Mouse (Mus musculus) heart, embryonic 12.5 days (tissue): ENCODE data around the gene B020031M17Rik. TPM values are rescaled to one million over a fixed set of nuclear protein-coding genes. Genes with fewer than 3 reads are reported as not detected.
"Not testable (repeated sequence)": the region's sequence is repeated elsewhere in the genome, so short reads cannot be mapped to it uniquely, and the experiment has no call there.

Source experiments
- ATAC-seq: fragments of 200-750 bp; cut with Nextera tagmentation; 2 replicates; pipeline ENCODE4 v1.8.0; 2017; ENCODE audit warnings: moderate TSS enrichment, moderate library complexity; ENCODE audit not compliant: insufficient number of reproducible peaks, low FRiP score
- H3K27ac ChIP-seq: fragments of 300-500 bp; sonication (generic); 2 replicates; pipeline ENCODE4 v1.5.1; 2016; ENCODE audit warnings: mild to moderate bottlenecking, moderate library complexity; ENCODE audit not compliant: poor library complexity, severe bottlenecking
- H3K27me3 ChIP-seq: fragments of 300-500 bp; sonication (generic); replicated peaks from 2 replicates; pipeline ENCODE4 v1.6.1; 2016; ENCODE audit warnings: mild to moderate bottlenecking, moderate library complexity
- H3K36me3 ChIP-seq: fragments of 300-500 bp; sonication (generic); 2 replicates; pipeline ENCODE4 v1.6.1; 2016; ENCODE audit warnings: mild to moderate bottlenecking, moderate library complexity
- H3K4me1 ChIP-seq: fragments of 300-500 bp; sonication (generic); replicated peaks from 2 replicates; pipeline ENCODE4 v1.6.1; 2016; ENCODE audit warnings: mild to moderate bottlenecking
- H3K4me2 ChIP-seq: fragments of 300-500 bp; sonication (generic); 2 replicates; pipeline ENCODE4 v1.6.1; 2016; ENCODE audit warnings: mild to moderate bottlenecking, moderate library complexity
- H3K4me3 ChIP-seq: fragments of 300-500 bp; sonication (generic); 2 replicates; pipeline ENCODE4 v1.5.1; 2016; ENCODE audit warnings: mild to moderate bottlenecking
- H3K9ac ChIP-seq: fragments of 300-500 bp; sonication (generic); 2 replicates; pipeline ENCODE4 v1.6.1; 2016; ENCODE audit warnings: mild to moderate bottlenecking, moderate library complexity
- H3K9me3 ChIP-seq: fragments of 300-500 bp; sonication (generic); replicated peaks from 2 replicates; pipeline ENCODE4 v1.6.1; 2016; ENCODE audit warnings: mild to moderate bottlenecking, moderate library complexity
- WGBS: fragments of 180-500 bp; shearing (Covaris S2); methylation state at CpG from one replicate; pipeline ENCODE4 v1.1.7; 2016; 5-methylcytosine and 5-hydroxymethylcytosine counted together
- polyA plus RNA-seq: library from polyadenylated mRNA; unstranded; fragments of >200 nt; fragmentation: Nextera tagmentation; extraction: Ambion mirVana; gene quantifications from 2 replicates; pipeline ENCODE4 v1.2.1, GENCODE M21; 2016

B020031M17Rik gene
- polyA plus RNA-seq: not detected in 2 replicates

GRCm38 (mm10) chr13:119950706-119951105 lies at the start of gene B020031M17Rik:
Gene B020031M17Rik, minus strand, starts transcription at chr13:119950806.
- H3K36me3 ChIP-seq, ATAC-seq, H3K9me3 ChIP-seq, H3K9ac ChIP-seq, H3K4me3 ChIP-seq, H3K27me3 ChIP-seq, H3K4me1 ChIP-seq, H3K4me2 ChIP-seq, H3K27ac ChIP-seq: not testable (repeated sequence)
- 62% methylated on average over 4 of the region's 6 CpGs for WGBS

GRCm38 (mm10) chr13:119999215-119999614 lies 48.6 kb upstream of the B020031M17Rik start:
- H3K4me3 ChIP-seq, H3K9me3 ChIP-seq, H3K4me1 ChIP-seq, H3K27ac ChIP-seq, H3K36me3 ChIP-seq, H3K9ac ChIP-seq, ATAC-seq, H3K27me3 ChIP-seq, H3K4me2 ChIP-seq: not testable (repeated sequence)
- WGBS: no CpG with 5 or more reads among the region's 4 CpGs

GRCm38 (mm10) chr13:119998442-119999086 lies 48.0 kb upstream of the B020031M17Rik start:
- not testable (repeated sequence) for H3K27ac ChIP-seq, H3K4me2 ChIP-seq, H3K36me3 ChIP-seq, H3K4me3 ChIP-seq, H3K4me1 ChIP-seq, H3K9me3 ChIP-seq, H3K27me3 ChIP-seq, H3K9ac ChIP-seq
- ATAC-seq: peak; percentile 61; the same call in 1 of the 2 replicates
- no CpG with 5 or more reads among the region's 22 CpGs for WGBS

GRCm38 (mm10) chr13:119991917-119992496 lies 41.4 kb upstream of the B020031M17Rik start:
- H3K4me1 ChIP-seq, H3K4me3 ChIP-seq, H3K9ac ChIP-seq, H3K36me3 ChIP-seq, H3K9me3 ChIP-seq, H3K27me3 ChIP-seq, H3K27ac ChIP-seq, H3K4me2 ChIP-seq, ATAC-seq: not testable (repeated sequence)
- WGBS: no CpG with 5 or more reads among the region's 10 CpGs

- not testable (repeated sequence) for H3K27ac ChIP-seq, ATAC-seq, H3K27me3 ChIP-seq, H3K4me3 ChIP-seq, H3K4me2 ChIP-seq, H3K36me3 ChIP-seq, H3K4me1 ChIP-seq, H3K9me3 ChIP-seq, H3K9ac ChIP-seq
- WGBS: no CpG with 5 or more reads among the region's 13 CpGs
Measured at GRCm38 (mm10) chr13:119991264-119991663, 40.7 kb upstream of the B020031M17Rik start.

GRCm38 (mm10) chr13:119969163-119969562 lies 18.6 kb upstream of the B020031M17Rik start:
- H3K36me3 ChIP-seq, H3K4me2 ChIP-seq, H3K9ac ChIP-seq, H3K27me3 ChIP-seq, ATAC-seq, H3K27ac ChIP-seq, H3K4me3 ChIP-seq, H3K4me1 ChIP-seq, H3K9me3 ChIP-seq: not testable (repeated sequence)
- WGBS: no CpG with 5 or more reads among the region's 13 CpGs

GRCm38 (mm10) chr13:119968193-119968592 lies 17.6 kb upstream of the B020031M17Rik start:
- not testable (repeated sequence) for H3K36me3 ChIP-seq, H3K9ac ChIP-seq, H3K4me1 ChIP-seq, H3K27me3 ChIP-seq, H3K4me3 ChIP-seq, H3K4me2 ChIP-seq, H3K27ac ChIP-seq, ATAC-seq, H3K9me3 ChIP-seq
- WGBS: no CpG with 5 or more reads among the region's 14 CpGs

- H3K4me2 ChIP-seq: peak overlapping the region; percentile 52
- under 1% methylated on average over 21 of the region's 22 CpGs for WGBS
- H3K36me3 ChIP-seq: not testable (repeated sequence)
Measured at GRCm38 (mm10) chr13:119965968-119966367, 15.4 kb upstream of the B020031M17Rik start.

GRCm38 (mm10) chr13:119965302-119965952 lies 14.8 kb upstream of the B020031M17Rik start:
- H3K9ac ChIP-seq, H3K9me3 ChIP-seq, H3K4me1 ChIP-seq, H3K27me3 ChIP-seq, H3K36me3 ChIP-seq, H3K27ac ChIP-seq: not testable (repeated sequence)
- peak; percentile 82 for ATAC-seq
- peak overlapping the region; percentile 37 for H3K4me3 ChIP-seq
- 0% methylated on average over 18 of the region's 34 CpGs for WGBS
- H3K4me2 ChIP-seq: peak overlapping the region; percentile 56

More at GRCm38 (mm10) chr13:119965968-119966367, 15.4 kb upstream of the B020031M17Rik start:
- H3K27ac ChIP-seq, H3K4me1 ChIP-seq, H3K27me3 ChIP-seq, H3K9ac ChIP-seq, ATAC-seq, H3K9me3 ChIP-seq: not testable (repeated sequence)
- peak overlapping the region; percentile 37 for H3K4me3 ChIP-seq

- not testable (repeated sequence) for H3K9ac ChIP-seq, H3K4me2 ChIP-seq, H3K27me3 ChIP-seq, H3K36me3 ChIP-seq, H3K4me3 ChIP-seq, H3K27ac ChIP-seq, ATAC-seq, H3K9me3 ChIP-seq, H3K4me1 ChIP-seq
- WGBS: no CpG with 5 or more reads among the region's 5 CpGs
Measured at GRCm38 (mm10) chr13:119962856-119963255, 12.2 kb upstream of the B020031M17Rik start.

- not testable (repeated sequence) for ATAC-seq, H3K27ac ChIP-seq, H3K36me3 ChIP-seq, H3K27me3 ChIP-seq, H3K4me2 ChIP-seq, H3K9me3 ChIP-seq, H3K4me3 ChIP-seq, H3K9ac ChIP-seq, H3K4me1 ChIP-seq
- WGBS: no CpG with 5 or more reads among the region's 5 CpGs
Measured at GRCm38 (mm10) chr13:119955567-119955966, 5.0 kb upstream of the B020031M17Rik start.
